Mouse (Mus musculus) embryonic fibroblast, embryonic 13.5 days (primary cell): ENCODE results near the gene Adgrf3.

Experiments used
- CTCF ChIP-seq: IDR thresholded peaks from 2 replicates; pipeline ENCODE4 v1.5.1; 2011; ENCODE audit warnings: mild to moderate bottlenecking, control low read depth, low read length, moderate library complexity, borderline replicate concordance; ENCODE audit not compliant: insufficient read depth
- POLR2A ChIP-seq: IDR thresholded peaks from 2 replicates; pipeline ENCODE4 v1.6.1; 2011; ENCODE audit warnings: low read depth, mild to moderate bottlenecking, control low read depth, low read length, moderate library complexity

DNA sequence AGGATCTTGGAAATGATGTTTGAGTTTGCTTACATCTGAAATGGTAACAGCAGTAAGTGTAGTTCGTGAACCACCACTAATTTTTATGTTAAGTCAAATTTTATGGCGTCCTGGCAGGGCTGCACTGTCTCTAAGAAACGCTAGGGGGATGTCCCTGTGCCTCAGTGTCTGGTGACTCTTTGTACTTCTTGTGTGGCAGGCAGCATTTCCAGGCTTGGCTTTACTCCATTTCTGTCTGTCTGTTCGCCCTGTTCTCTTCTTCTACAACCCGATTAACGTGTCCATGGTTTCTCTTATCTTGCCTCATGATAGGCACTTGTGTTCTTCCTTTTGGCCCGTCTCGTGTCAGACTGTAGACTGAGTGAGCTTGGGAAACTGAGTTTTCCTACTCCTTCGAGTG, 38.2 kb upstream of the Adgrf3 start:
- no peak for TF ChIP-seq CTCF
- no peak for TF ChIP-seq POLR2A
